ENCODE assay signal across 8 mouse cellular contexts in the genomic region with DNA sequence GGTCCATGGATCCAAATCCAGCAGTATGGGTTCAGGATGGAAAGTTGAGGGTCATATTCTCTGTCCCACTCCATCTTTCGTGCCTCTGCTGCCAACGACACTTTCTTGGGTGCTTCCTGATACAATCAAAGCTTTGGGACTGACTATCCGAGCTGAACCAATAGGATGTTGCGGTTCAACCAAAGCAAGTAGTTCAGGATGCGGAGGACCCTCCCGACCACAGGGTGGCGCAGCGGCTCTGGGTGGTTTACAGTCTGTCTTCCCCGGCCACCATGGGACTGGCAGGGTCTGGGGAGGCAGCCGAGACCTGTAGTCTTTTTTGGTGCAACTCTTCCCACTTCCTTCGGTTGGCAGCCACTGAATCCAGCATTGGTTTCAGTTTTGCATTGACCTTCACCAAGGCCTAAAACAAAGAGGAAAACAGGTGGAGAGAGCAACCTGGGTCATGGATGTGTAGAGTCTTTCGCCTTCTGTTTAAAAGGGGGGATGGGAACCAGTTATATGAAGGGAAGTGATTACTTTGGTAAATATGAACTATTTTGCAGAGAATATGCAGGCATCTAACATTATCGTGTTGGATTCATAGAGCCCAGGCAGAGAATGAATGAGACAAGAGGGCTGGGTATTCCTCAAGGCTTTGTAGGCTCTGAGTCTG. TPM values are rescaled to one million over a fixed set of nuclear protein-coding genes. Genes with fewer than 3 reads are reported as not detected.
DNase-seq lines count a peak whose midpoint lies in the region; ATAC-seq and TF ChIP-seq lines count a peak whose summit lies in the region.

No protein-coding gene starts in this region.

- no peak; the same call in 1 of the 2 replicates for TF ChIP-seq EP300 in CH12.LX (IDR thresholded peaks at IDR 0.05; ENCODE audit: low read length)

- no peak overlapping the region for H3K27ac ChIP-seq in CH12.LX (ENCODE audit: insufficient read depth, low read depth)
- H3K27ac ChIP-seq in heart, embryonic 13.5 days (replicated peaks) = peak overlapping the region; percentile 1

- H3K4me1 ChIP-seq in CH12.LX (ENCODE audit: control insufficient read depth in 1 of 2, insufficient read depth in 2 of 2) = peaks cover 12 to 47% of the 10 kb centered on the region in 2 experiments
- peaks cover 34% of the 10 kb centered on the region for H3K4me1 ChIP-seq in heart, embryonic 13.5 days

- no peak for ATAC-seq in heart, embryonic 13.5 days (ENCODE audit: extremely low read depth, insufficient number of reproducible peaks, low FRiP score, low TSS enrichment)
- no peak for ATAC-seq in erythroid progenitor cell, adult 5-6 weeks (replicated peaks; ENCODE audit: low FRiP score, poor library complexity, severe bottlenecking)

- H3K9me3 ChIP-seq in CH12.LX (replicated peaks; ENCODE audit: low read length) = no peaks in the 10 kb centered on the region
- no peaks in the 10 kb centered on the region for H3K9me3 ChIP-seq in heart, embryonic 13.5 days

- dilution Hi-C loops in CH12.LX (cut with MboI; ENCODE audit: extremely low pct_ligation_motif_present, extremely low pct_unique_long_range_greater_than_20kb, low sequenced_read_pairs) = no loop called here

- peak; percentile 83 for DNase-seq in CH12.LX (ENCODE audit: extremely low read depth)
- peak; percentile 82 for DNase-seq in adrenal gland, adult 2 months
- peak; percentile 84 for DNase-seq in embryo, embryonic 11 days
- peak; percentile 42 for DNase-seq in layer of hippocampus, adult 9-11 months
- peak; percentile 89 for DNase-seq in lung, postnatal 10 days
- DNase-seq in right cerebral cortex, postnatal 25 days = peak; percentile 43

- no peaks in the 10 kb centered on the region for H3K36me3 ChIP-seq in CH12.LX (replicated peaks in 1 of 2; ENCODE audit: control insufficient read depth in 1 of 2, insufficient read depth in 1 of 2, low read length in 1 of 2)
- H3K36me3 ChIP-seq in heart, embryonic 13.5 days = no peaks in the 10 kb centered on the region

- in situ Hi-C loops in CH12.LX (cut with MboI; ENCODE audit: low pct_ligation_motif_present, low pct_unique_long_range_greater_than_20kb, low sequenced_read_pairs) = no loop called here

- TF ChIP-seq POLR2A in CH12.LX (IDR thresholded peaks at IDR 0.05; ENCODE audit: low read depth, low read length) = peak; percentile 41; the same call in 1 of the 2 replicates

- WGBS in heart, embryonic 13.5 days = 40% methylated on average over 13 of the region's 13 CpGs

- H3K27me3 ChIP-seq in CH12.LX (replicated peaks) = no peaks in the 10 kb centered on the region
- H3K27me3 ChIP-seq in heart, embryonic 13.5 days (replicated peaks) = no peaks in the 10 kb centered on the region

- TF ChIP-seq RAD21 in CH12.LX (IDR thresholded peaks at IDR 0.05; ENCODE audit: low read depth, low read length) = peak; percentile 74

- peak overlapping the region; percentile 34 to 45 (median 45) for H3K4me3 ChIP-seq in CH12.LX (replicated peaks in 1 of 3; ENCODE audit: low read depth in 2 of 3, low read length in 2 of 3, poor library complexity in 1 of 3)
- peak overlapping the region; percentile 11; the same call in 1 of the 2 replicates for H3K4me3 ChIP-seq in heart, embryonic 13.5 days

- peak overlapping the region; percentile 49 for H3K9ac ChIP-seq in CH12.LX (ENCODE audit: insufficient read depth, low read depth)
- H3K9ac ChIP-seq in heart, embryonic 13.5 days = no peak overlapping the region

- peak; percentile 58 to 90 for TF ChIP-seq CTCF in CH12.LX (conservative IDR thresholded peaks at IDR 0.05 in 1 of 2, IDR thresholded peaks at IDR 0.05 in 1 of 2; ENCODE audit: low read depth in 2 of 2, low read length in 2 of 2)

- peak overlapping the region; percentile 87 for H3K4me2 ChIP-seq in CH12.LX (ENCODE audit: insufficient read depth, low read depth, poor library complexity, severe bottlenecking)
- peak overlapping the region; percentile 46 for H3K4me2 ChIP-seq in heart, embryonic 13.5 days

- H3K79me2 ChIP-seq in CH12.LX (replicated peaks; ENCODE audit: control insufficient read depth, extremely low read depth, insufficient read depth, poor library complexity, severe bottlenecking) = no peaks in the 10 kb centered on the region

TF ChIP-seq in CH12.LX, 34 proteins besides CTCF, POLR2A, EP300 and RAD21 (continues in another document):
- TF ChIP-seq BHLHE40 (IDR thresholded peaks at IDR 0.05; ENCODE audit: low read depth, low read length) (peak; percentile 38; the same call in 1 of the 2 replicates), MAX (IDR thresholded peaks at IDR 0.05; ENCODE audit: low read length) (peak; percentile 66; the same call in 1 of the 2 replicates), ZKSCAN1 (IDR thresholded peaks at IDR 0.05; ENCODE audit: borderline replicate concordance, low read depth, low read length) (no peak), ZMIZ1 (IDR thresholded peaks at IDR 0.05; ENCODE audit: low read depth, low read length) (no peak), NELFE (IDR thresholded peaks at IDR 0.05; ENCODE audit: low read depth, low read length) (peak; percentile 77), MAFK (IDR thresholded peaks at IDR 0.05; ENCODE audit: insufficient replicate concordance, low read length) (0 out of 2 replicates have a peak, but pooled peaks have one; percentile 20), MYC (IDR thresholded peaks at IDR 0.05; ENCODE audit: low read depth, low read length) (no peak), UBTF (IDR thresholded peaks at IDR 0.05; ENCODE audit: low read depth, low read length) (no peak), ZC3H11A (IDR thresholded peaks at IDR 0.05; ENCODE audit: low read depth, low read length) (peak; percentile 33), SMC3 (IDR thresholded peaks at IDR 0.05; ENCODE audit: low read depth, low read length) (peak; percentile 91), RCOR1 (conservative IDR thresholded peaks at IDR 0.05; ENCODE audit: low read depth, low read length) (0 out of 2 replicates have a peak, but pooled peaks have one; percentile 36), CHD1 (IDR thresholded peaks at IDR 0.05; ENCODE audit: low read depth, low read length) (peak; percentile 82; the same call in 1 of the 2 replicates), KAT2A (IDR thresholded peaks at IDR 0.05; ENCODE audit: insufficient replicate concordance, low read length) (0 out of 2 replicates have a peak, but pooled peaks have one; percentile 52), JUN (IDR thresholded peaks at IDR 0.05; ENCODE audit: insufficient read depth, low read depth, low read length) (no peak), TBP (conservative IDR thresholded peaks at IDR 0.05; ENCODE audit: low read depth, low read length) (no peak), MEF2A (IDR thresholded peaks at IDR 0.05; ENCODE audit: borderline replicate concordance, low read depth, low read length) (peak; percentile 66), POLR2AphosphoS2 (IDR thresholded peaks at IDR 0.05; ENCODE audit: low read depth, low read length) (no peak), IRF4 (IDR thresholded peaks at IDR 0.05; ENCODE audit: low read depth, low read length) (peak; percentile 77), USF2 (conservative IDR thresholded peaks at IDR 0.05; ENCODE audit: low read depth, low read length) (no peak), HCFC1 (IDR thresholded peaks at IDR 0.05; ENCODE audit: low read depth, low read length) (peak; percentile 60), ETS1 (conservative IDR thresholded peaks at IDR 0.05; ENCODE audit: low read depth, low read length) (0 out of 2 replicates have a peak, but pooled peaks have one; percentile 16), CHD2 (IDR thresholded peaks at IDR 0.05; ENCODE audit: low read length) (peak; percentile 61; the same call in 1 of the 2 replicates), MAZ (IDR thresholded peaks at IDR 0.05; ENCODE audit: low read depth, low read length) (peak; percentile 50; the same call in 1 of the 2 replicates), ZNF384 (IDR thresholded peaks at IDR 0.05; ENCODE audit: low read depth, low read length) (peak; percentile 31; the same call in 1 of the 2 replicates), PAX5 (IDR thresholded peaks at IDR 0.05; ENCODE audit: low read length) (no peak), E2F4 (IDR thresholded peaks at IDR 0.05; ENCODE audit: insufficient replicate concordance, low read depth, low read length) (no peak), GABPA (IDR thresholded peaks at IDR 0.05; ENCODE audit: insufficient replicate concordance, low read depth, low read length) (no peak), TCF12 (IDR thresholded peaks at IDR 0.05; ENCODE audit: low read depth, low read length) (peak; percentile 65)

RNA-seq across cellular contexts. Expression of a gene that starts 9.2 kb away (rescaled TPM):
- total RNA-seq in CH12.LX (2012; rRNA removed) = not detected in 2 replicates
- total RNA-seq in CH12.LX (2014; rRNA removed) = not detected in 2 replicates
- polyA plus RNA-seq in CH12.LX (2012; ENCODE audit: insufficient read length, low read depth) = not detected in 2 replicates
- 1 to 10 TPM; 1.8 to 4.1 TPM for total RNA-seq in adrenal gland, adult 2 months (2021)
- polyA plus RNA-seq in adrenal gland, adult 2 months (2012; rRNA removed) = 3.1 and 3.4 TPM in 2 replicates
- 5.5 and 5.6 TPM in 2 replicates for polyA plus RNA-seq in heart, embryonic 13.5 days (2015; fragmentation: Nextera tagmentation; extraction: Ambion mirVana)
- 0.84 and 2.2 TPM in 2 replicates for total RNA-seq in erythroid progenitor cell, adult 5-6 weeks (2015; ENCODE audit: low replicate concordance)
- 0.45 and 0.51 TPM in 2 replicates for total RNA-seq in erythroid progenitor cell, adult 5-6 weeks (2017; ENCODE audit: low replicate concordance)

RNA-seq across cellular contexts. Expression of a gene that starts 13.0 kb away (rescaled TPM):
- total RNA-seq in CH12.LX (2012; rRNA removed) (not detected in 2 replicates), CH12.LX (2014; rRNA removed) (not detected in 2 replicates)
- not detected in 2 replicates for polyA plus RNA-seq in CH12.LX (2012; ENCODE audit: insufficient read length, low read depth)
- under 1 TPM; 0.23 to 0.62 TPM for total RNA-seq in adrenal gland, adult 2 months (2021)
- 0.38 and 0.49 TPM in 2 replicates for polyA plus RNA-seq in adrenal gland, adult 2 months (2012; rRNA removed)
- 0.99 and 1.2 TPM in 2 replicates for polyA plus RNA-seq in heart, embryonic 13.5 days (2015; fragmentation: Nextera tagmentation; extraction: Ambion mirVana)
- not detected in 2 replicates for total RNA-seq in erythroid progenitor cell, adult 5-6 weeks (2015; ENCODE audit: low replicate concordance)
- total RNA-seq in erythroid progenitor cell, adult 5-6 weeks (2017; ENCODE audit: low replicate concordance) = not detected in 2 replicates

RNA-seq across cellular contexts. Expression of a gene that starts 52.6 kb away (rescaled TPM):
- 0.59 and 0.80 TPM in 2 replicates for total RNA-seq in CH12.LX (2012; rRNA removed)
- 2.6 and 3.1 TPM in 2 replicates for total RNA-seq in CH12.LX (2014; rRNA removed)
- polyA plus RNA-seq in CH12.LX (2012; ENCODE audit: insufficient read length, low read depth) = 1.2 and 1.5 TPM in 2 replicates
- total RNA-seq in adrenal gland, adult 2 months (2021) = 10 to 100 TPM; 12.5 to 25.3 TPM
- 27.4 and 28.6 TPM in 2 replicates for polyA plus RNA-seq in adrenal gland, adult 2 months (2012; rRNA removed)
- 8.6 and 10.6 TPM in 2 replicates for polyA plus RNA-seq in heart, embryonic 13.5 days (2015; fragmentation: Nextera tagmentation; extraction: Ambion mirVana)
- total RNA-seq in erythroid progenitor cell, adult 5-6 weeks (2015; ENCODE audit: low replicate concordance) = 1.4 TPM in 1 of 2 replicates, not detected in the other
- not detected in 2 replicates for total RNA-seq in erythroid progenitor cell, adult 5-6 weeks (2017; ENCODE audit: low replicate concordance)
